Mouse (Mus musculus): ENCODE data around the gene Adamts10. TPM values are rescaled to one million over a fixed set of nuclear protein-coding genes. Genes with fewer than 3 reads are reported as not detected.

Gene Adamts10
- 64.6 and 64.7 TPM in 2 replicates for polyA plus RNA-seq (2014; fragmentation: Nextera tagmentation; extraction: Ambion mirVana)

DNA sequence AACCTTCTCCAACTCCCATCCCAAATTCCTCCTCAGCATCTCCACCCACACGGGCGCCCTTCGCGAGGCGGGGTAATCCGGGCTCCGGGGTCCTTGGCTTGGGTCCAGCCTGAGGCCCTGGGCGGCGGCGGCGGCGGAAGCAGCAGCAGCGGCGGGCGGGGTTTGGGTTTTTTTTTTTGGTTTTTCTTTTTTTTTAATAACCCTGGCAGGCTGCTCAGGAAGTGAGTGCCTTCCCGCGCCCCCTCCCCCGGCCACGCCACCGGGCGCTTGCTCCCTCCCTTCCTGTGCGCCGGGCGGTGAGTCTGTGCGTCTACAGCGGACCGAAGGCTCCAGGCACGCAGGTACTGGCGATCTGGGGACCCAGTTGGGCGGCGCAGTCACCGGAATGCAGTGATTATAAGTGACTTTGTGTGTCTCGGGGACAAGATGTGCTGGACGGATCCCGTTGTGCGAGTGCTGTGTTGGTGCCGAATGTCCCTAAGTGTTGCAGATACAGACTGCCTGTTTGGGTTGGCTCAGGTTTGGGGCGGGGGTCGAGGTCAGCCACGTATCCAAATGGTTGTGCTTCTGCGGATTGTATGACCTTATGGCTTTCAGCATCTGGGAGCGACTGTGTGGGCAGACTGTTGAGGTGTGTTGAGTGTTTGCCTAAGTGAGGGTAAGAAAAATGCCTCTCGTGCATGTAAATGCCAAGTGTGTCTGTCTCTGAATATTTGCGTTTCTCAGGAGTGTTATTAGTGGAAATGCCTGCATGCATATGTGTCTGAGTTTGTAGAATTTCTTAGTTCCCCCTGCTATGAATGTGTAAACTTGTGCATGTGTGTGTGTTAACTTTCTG is at the start of gene Adamts10:
TSS of gene Adamts10 (plus strand) at position 287 of the 838 bp plus-strand sequence.
- Histone ChIP-seq H3K27me3 (ENCODE audit: control insufficient read depth, insufficient read depth, low read length) (no peaks in the 10 kb centered on the region), H3K4me2 (replicated peaks; ENCODE audit: low read depth, low read length) (peak within 1 kb of the TSS; percentile 78), H3K4me1 (ENCODE audit: control insufficient read depth, insufficient read depth, low read length) (peaks cover 19% of the 10 kb centered on the region; the same call in 1 of the 2 replicates), H3K27ac (ENCODE audit: low read length) (peak within 1 kb of the TSS; percentile 57; the same call in 1 of the 2 replicates), H3K4me3 (ENCODE audit: low read depth, low read length) (peak within 1 kb of the TSS; percentile 46), H3K9ac (replicated peaks; ENCODE audit: low read depth, low read length) (peak within 1 kb of the TSS; percentile 60), H3K9me3 (ENCODE audit: control insufficient read depth, low read depth, low read length) (no peaks in the 10 kb centered on the region), H3K36me3 (ENCODE audit: control insufficient read depth, insufficient read depth, low read length) (peaks cover 12% of the 10 kb centered on the region)
- under 1% methylated on average over 44 of the region's 44 CpGs for WGBS
- peak; percentile 72; the same call in 1 of the 2 replicates for ATAC-seq (ENCODE audit: insufficient number of reproducible peaks, insufficient read depth, low FRiP score, low read depth)

DNA sequence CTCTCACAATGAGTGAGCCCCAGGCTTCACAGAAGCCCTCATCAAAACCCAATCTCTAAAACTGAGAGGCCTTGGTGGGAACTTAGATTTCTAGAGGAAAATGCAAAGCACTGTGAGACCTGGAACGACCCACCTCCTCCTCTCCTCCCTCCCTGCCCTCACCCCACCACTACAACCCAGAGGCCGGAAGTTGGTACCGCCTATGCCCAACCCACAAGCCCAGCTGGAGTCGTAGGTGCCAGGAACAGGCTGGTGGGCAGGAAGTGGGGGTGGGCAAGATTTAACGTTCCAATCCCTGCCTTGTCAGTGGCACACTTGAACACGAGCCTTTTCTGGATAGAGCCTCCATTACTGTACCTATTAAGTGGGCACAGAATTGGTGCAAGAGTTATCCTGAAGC is 40.0 kb upstream of the Adamts10 start:
- Histone ChIP-seq H3K27me3 (ENCODE audit: control insufficient read depth, insufficient read depth, low read length) (no peaks in the 10 kb centered on the region), H3K4me1 (ENCODE audit: control insufficient read depth, insufficient read depth, low read length) (no peaks in the 10 kb centered on the region), H3K27ac (ENCODE audit: low read length) (no peak overlapping the region), H3K4me3 (ENCODE audit: low read depth, low read length) (no peak overlapping the region), H3K4me2 (replicated peaks; ENCODE audit: low read depth, low read length) (no peak overlapping the region), H3K36me3 (ENCODE audit: control insufficient read depth, insufficient read depth, low read length) (no peaks in the 10 kb centered on the region), H3K9ac (replicated peaks; ENCODE audit: low read depth, low read length) (no peak overlapping the region), H3K9me3 (ENCODE audit: control insufficient read depth, low read depth, low read length) (no peaks in the 10 kb centered on the region)
- no peak for ATAC-seq (ENCODE audit: insufficient number of reproducible peaks, insufficient read depth, low FRiP score, low read depth)
- 30% methylated on average over 6 of the region's 6 CpGs for WGBS

- no peak for ATAC-seq (ENCODE audit: insufficient number of reproducible peaks, insufficient read depth, low FRiP score, low read depth)
- Histone ChIP-seq H3K9me3 (ENCODE audit: control insufficient read depth, low read depth, low read length) (no peaks in the 10 kb centered on the region), H3K36me3 (ENCODE audit: control insufficient read depth, insufficient read depth, low read length) (no peaks in the 10 kb centered on the region), H3K4me1 (ENCODE audit: control insufficient read depth, insufficient read depth, low read length) (no peaks in the 10 kb centered on the region), H3K27ac (ENCODE audit: low read length) (no peak overlapping the region), H3K4me2 (replicated peaks; ENCODE audit: low read depth, low read length) (no peak overlapping the region), H3K4me3 (ENCODE audit: low read depth, low read length) (no peak overlapping the region), H3K27me3 (ENCODE audit: control insufficient read depth, insufficient read depth, low read length) (no peaks in the 10 kb centered on the region), H3K9ac (replicated peaks; ENCODE audit: low read depth, low read length) (no peak overlapping the region)
- WGBS, result 80% methylated on average over 2 of the region's 2 CpGs
These were observed 36.8 kb upstream of the Adamts10 start for GRCm38 (mm10) chr17:33487211-33487610.

- no peak overlapping the region for H3K4me2 ChIP-seq (replicated peaks; ENCODE audit: low read depth, low read length)
- no peaks in the 10 kb centered on the region for H3K4me1 ChIP-seq (ENCODE audit: control insufficient read depth, insufficient read depth, low read length)
- ATAC-seq (ENCODE audit: insufficient number of reproducible peaks, insufficient read depth, low FRiP score, low read depth), result no peak
- H3K27me3 ChIP-seq (ENCODE audit: control insufficient read depth, insufficient read depth, low read length), result no peaks in the 10 kb centered on the region
- H3K9me3 ChIP-seq (ENCODE audit: control insufficient read depth, low read depth, low read length), result no peaks in the 10 kb centered on the region
- no peaks in the 10 kb centered on the region for H3K36me3 ChIP-seq (ENCODE audit: control insufficient read depth, insufficient read depth, low read length)
- H3K4me3 ChIP-seq (ENCODE audit: low read depth, low read length), result no peak overlapping the region
- no peak overlapping the region for H3K27ac ChIP-seq (ENCODE audit: low read length)
- WGBS, result 89% methylated on average over 1 of the region's 1 CpGs
- no peak overlapping the region for H3K9ac ChIP-seq (replicated peaks; ENCODE audit: low read depth, low read length)
These were observed 36.4 kb upstream of the Adamts10 start for GRCm38 (mm10) chr17:33487652-33488051.

DNA sequence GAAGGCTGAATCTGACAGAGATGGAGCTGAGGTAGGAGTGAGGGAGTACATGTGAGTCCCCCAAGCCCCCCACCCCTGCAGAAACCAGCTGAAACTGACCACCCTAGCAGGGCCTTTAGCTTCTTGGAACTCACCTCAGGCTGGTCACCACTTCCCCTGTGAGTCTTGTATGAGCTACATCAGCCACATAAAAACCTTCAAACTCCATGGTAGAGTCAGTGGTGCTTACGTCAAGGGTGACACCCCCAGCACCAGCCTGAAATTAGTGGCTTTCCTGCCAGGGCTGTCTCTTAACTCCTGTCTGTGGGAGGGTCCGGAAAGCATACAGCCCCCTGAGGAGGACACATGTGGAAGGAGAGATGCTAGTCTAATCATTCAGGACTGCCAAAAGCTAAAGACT is 32.6 kb upstream of the Adamts10 start:
- 88% methylated on average over 2 of the region's 2 CpGs for WGBS
- Histone ChIP-seq H3K9ac (replicated peaks; ENCODE audit: low read depth, low read length) (no peak overlapping the region), H3K27me3 (ENCODE audit: control insufficient read depth, insufficient read depth, low read length) (no peaks in the 10 kb centered on the region), H3K4me2 (replicated peaks; ENCODE audit: low read depth, low read length) (no peak overlapping the region), H3K36me3 (ENCODE audit: control insufficient read depth, insufficient read depth, low read length) (no peaks in the 10 kb centered on the region), H3K4me1 (ENCODE audit: control insufficient read depth, insufficient read depth, low read length) (no peaks in the 10 kb centered on the region), H3K27ac (ENCODE audit: low read length) (no peak overlapping the region), H3K4me3 (ENCODE audit: low read depth, low read length) (no peak overlapping the region), H3K9me3 (ENCODE audit: control insufficient read depth, low read depth, low read length) (no peaks in the 10 kb centered on the region)
- ATAC-seq (ENCODE audit: insufficient number of reproducible peaks, insufficient read depth, low FRiP score, low read depth), result no peak

DNA sequence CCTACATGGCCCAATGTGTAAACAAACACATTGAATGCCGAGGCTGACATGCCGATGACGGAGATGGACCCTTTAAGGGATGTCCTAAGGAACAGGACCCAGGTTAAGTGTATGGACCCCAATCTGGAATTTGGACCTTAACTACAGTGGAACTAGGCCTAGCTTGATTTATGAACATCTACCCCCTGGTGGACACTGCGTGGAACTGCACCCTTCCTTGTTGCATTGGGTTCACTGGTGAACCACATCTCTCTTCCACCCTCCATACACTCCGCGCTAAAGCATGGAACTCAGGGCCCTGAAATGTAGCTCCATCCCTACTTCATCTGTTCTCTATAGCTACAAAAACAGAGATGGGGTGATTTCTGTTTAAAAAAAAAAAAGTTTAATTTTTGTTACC is 30.9 kb upstream of the Adamts10 start:
- Histone ChIP-seq H3K9me3 (ENCODE audit: control insufficient read depth, low read depth, low read length) (no peaks in the 10 kb centered on the region), H3K4me1 (ENCODE audit: control insufficient read depth, insufficient read depth, low read length) (no peaks in the 10 kb centered on the region), H3K4me2 (replicated peaks; ENCODE audit: low read depth, low read length) (no peak overlapping the region), H3K36me3 (ENCODE audit: control insufficient read depth, insufficient read depth, low read length) (no peaks in the 10 kb centered on the region), H3K27ac (ENCODE audit: low read length) (no peak overlapping the region), H3K9ac (replicated peaks; ENCODE audit: low read depth, low read length) (no peak overlapping the region), H3K4me3 (ENCODE audit: low read depth, low read length) (no peak overlapping the region), H3K27me3 (ENCODE audit: control insufficient read depth, insufficient read depth, low read length) (no peaks in the 10 kb centered on the region)
- 64% methylated on average over 6 of the region's 6 CpGs for WGBS
- ATAC-seq (ENCODE audit: insufficient number of reproducible peaks, insufficient read depth, low FRiP score, low read depth), result no peak

DNA sequence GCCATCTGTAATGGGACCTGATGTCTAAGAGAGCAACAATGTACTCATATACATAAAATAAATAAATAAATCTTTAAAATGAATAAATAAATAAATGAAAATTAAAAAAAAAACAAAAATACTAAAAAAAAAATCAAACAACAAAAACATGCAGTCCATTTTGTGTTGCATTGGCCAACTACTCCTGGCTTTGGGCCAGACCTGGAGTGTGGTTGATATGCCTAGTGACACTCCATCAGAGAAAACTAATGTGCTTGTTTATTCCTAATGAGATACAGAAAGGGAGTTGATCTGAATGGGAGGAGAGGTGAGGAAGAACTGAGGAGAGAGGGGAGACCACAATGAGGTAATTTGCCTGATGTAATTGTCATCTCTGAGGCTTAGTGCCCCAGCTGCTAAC is 29.4 kb upstream of the Adamts10 start:
- Histone ChIP-seq H3K27ac (ENCODE audit: low read length) (no peak overlapping the region), H3K27me3 (ENCODE audit: control insufficient read depth, insufficient read depth, low read length) (no peaks in the 10 kb centered on the region), H3K4me3 (ENCODE audit: low read depth, low read length) (no peak overlapping the region), H3K9ac (replicated peaks; ENCODE audit: low read depth, low read length) (no peak overlapping the region), H3K4me1 (ENCODE audit: control insufficient read depth, insufficient read depth, low read length) (no peaks in the 10 kb centered on the region), H3K9me3 (ENCODE audit: control insufficient read depth, low read depth, low read length) (no peaks in the 10 kb centered on the region), H3K4me2 (replicated peaks; ENCODE audit: low read depth, low read length) (no peak overlapping the region), H3K36me3 (ENCODE audit: control insufficient read depth, insufficient read depth, low read length) (no peaks in the 10 kb centered on the region)
- ATAC-seq (ENCODE audit: insufficient number of reproducible peaks, insufficient read depth, low FRiP score, low read depth), result no peak

- H3K4me3 ChIP-seq (ENCODE audit: low read depth, low read length), result no peak overlapping the region
- H3K4me1 ChIP-seq (ENCODE audit: control insufficient read depth, insufficient read depth, low read length), result peaks cover 6% of the 10 kb centered on the region
- 52% methylated on average over 1 of the region's 1 CpGs for WGBS
- no peak for ATAC-seq (ENCODE audit: insufficient number of reproducible peaks, insufficient read depth, low FRiP score, low read depth)
- no peaks in the 10 kb centered on the region for H3K27me3 ChIP-seq (ENCODE audit: control insufficient read depth, insufficient read depth, low read length)
- H3K36me3 ChIP-seq (ENCODE audit: control insufficient read depth, insufficient read depth, low read length), result no peaks in the 10 kb centered on the region
- H3K9me3 ChIP-seq (ENCODE audit: control insufficient read depth, low read depth, low read length), result no peaks in the 10 kb centered on the region
- no peak overlapping the region for H3K4me2 ChIP-seq (replicated peaks; ENCODE audit: low read depth, low read length)
- no peak overlapping the region for H3K27ac ChIP-seq (ENCODE audit: low read length)
- H3K9ac ChIP-seq (replicated peaks; ENCODE audit: low read depth, low read length), result no peak overlapping the region
These were observed 25.1 kb upstream of the Adamts10 start for GRCm38 (mm10) chr17:33498918-33499317.

GRCm38 (mm10) chr17:33508386-33508785 is 15.6 kb upstream of the Adamts10 start:
- no peak for ATAC-seq (ENCODE audit: insufficient number of reproducible peaks, insufficient read depth, low FRiP score, low read depth)
- 84% methylated on average over 1 of the region's 1 CpGs for WGBS
- H3K27me3 ChIP-seq (ENCODE audit: control insufficient read depth, insufficient read depth, low read length), result no peaks in the 10 kb centered on the region
- H3K36me3 ChIP-seq (ENCODE audit: control insufficient read depth, insufficient read depth, low read length), result no peaks in the 10 kb centered on the region
- no peak overlapping the region for H3K4me2 ChIP-seq (replicated peaks; ENCODE audit: low read depth, low read length)
- no peak overlapping the region for H3K4me3 ChIP-seq (ENCODE audit: low read depth, low read length)
- H3K27ac ChIP-seq (ENCODE audit: low read length), result no peak overlapping the region
- H3K9me3 ChIP-seq (ENCODE audit: control insufficient read depth, low read depth, low read length), result no peaks in the 10 kb centered on the region
- peaks cover 12% of the 10 kb centered on the region for H3K4me1 ChIP-seq (ENCODE audit: control insufficient read depth, insufficient read depth, low read length)
- H3K9ac ChIP-seq (replicated peaks; ENCODE audit: low read depth, low read length), result no peak overlapping the region

Measured in stomach, embryonic 14.5 days (tissue).